Mouse (Mus musculus) forebrain, embryonic 15.5 days (tissue): Measurements from ENCODE around the gene Gal3st4. TPM values are rescaled to one million over a fixed set of nuclear protein-coding genes. Genes with fewer than 3 reads are reported as not detected.
A peak's percentile ranks its signal among the peaks of the same experiment; 100 is the strongest.

Experiments used
- ATAC-seq: fragments of 200-750 bp; cut with Nextera tagmentation; replicated peaks from 2 replicates; pipeline ENCODE4 v1.8.0; 2017; ENCODE audit warnings: mild to moderate bottlenecking, moderate TSS enrichment, moderate library complexity
- H3K27ac ChIP-seq: fragments of 300-500 bp; sonication (generic); replicated peaks from 2 replicates; pipeline ENCODE4 v1.5.1; 2015; ENCODE audit warnings: mild to moderate bottlenecking, inconsistent platforms
- H3K27me3 ChIP-seq: fragments of 300-500 bp; sonication (generic); 2 replicates; pipeline ENCODE4 v1.6.1; 2015; ENCODE audit warnings: inconsistent platforms
- H3K36me3 ChIP-seq: fragments of 300-500 bp; sonication (generic); 2 replicates; pipeline ENCODE4 v1.6.1; 2015; ENCODE audit warnings: mild to moderate bottlenecking, inconsistent platforms
- H3K4me1 ChIP-seq: fragments of 300-500 bp; sonication (generic); 2 replicates; pipeline ENCODE4 v1.6.1; 2015; ENCODE audit warnings: inconsistent platforms
- H3K4me2 ChIP-seq: fragments of 300-500 bp; sonication (generic); replicated peaks from 2 replicates; pipeline ENCODE4 v1.6.1; 2015; ENCODE audit warnings: mild to moderate bottlenecking, inconsistent platforms
- H3K4me3 ChIP-seq: fragments of 300-500 bp; sonication (generic); 2 replicates; pipeline ENCODE4 v1.5.1; 2015; ENCODE audit warnings: mild to moderate bottlenecking, inconsistent platforms
- H3K9ac ChIP-seq: fragments of 300-500 bp; sonication (generic); replicated peaks from 2 replicates; pipeline ENCODE4 v1.6.1; 2015; ENCODE audit warnings: mild to moderate bottlenecking, inconsistent platforms
- H3K9me3 ChIP-seq: fragments of 300-500 bp; sonication (generic); 2 replicates; pipeline ENCODE4 v1.6.1; 2016; ENCODE audit warnings: inconsistent platforms
- WGBS: fragments of 180-500 bp; shearing (Covaris S2); methylation state at CpG from one replicate; pipeline ENCODE4 v1.1.7; 2015; ENCODE audit warnings: mixed read lengths; 5-methylcytosine and 5-hydroxymethylcytosine counted together
- polyA plus RNA-seq: library from polyadenylated mRNA; unstranded; fragments of >200 nt; fragmentation: Nextera tagmentation; extraction: Ambion mirVana; gene quantifications from 2 replicates; pipeline ENCODE4 v1.2.1, GENCODE M21; 2015

Gene Gal3st4
- polyA plus RNA-seq, 1 experiment from 2014 or later: 2.1 TPM

DNA sequence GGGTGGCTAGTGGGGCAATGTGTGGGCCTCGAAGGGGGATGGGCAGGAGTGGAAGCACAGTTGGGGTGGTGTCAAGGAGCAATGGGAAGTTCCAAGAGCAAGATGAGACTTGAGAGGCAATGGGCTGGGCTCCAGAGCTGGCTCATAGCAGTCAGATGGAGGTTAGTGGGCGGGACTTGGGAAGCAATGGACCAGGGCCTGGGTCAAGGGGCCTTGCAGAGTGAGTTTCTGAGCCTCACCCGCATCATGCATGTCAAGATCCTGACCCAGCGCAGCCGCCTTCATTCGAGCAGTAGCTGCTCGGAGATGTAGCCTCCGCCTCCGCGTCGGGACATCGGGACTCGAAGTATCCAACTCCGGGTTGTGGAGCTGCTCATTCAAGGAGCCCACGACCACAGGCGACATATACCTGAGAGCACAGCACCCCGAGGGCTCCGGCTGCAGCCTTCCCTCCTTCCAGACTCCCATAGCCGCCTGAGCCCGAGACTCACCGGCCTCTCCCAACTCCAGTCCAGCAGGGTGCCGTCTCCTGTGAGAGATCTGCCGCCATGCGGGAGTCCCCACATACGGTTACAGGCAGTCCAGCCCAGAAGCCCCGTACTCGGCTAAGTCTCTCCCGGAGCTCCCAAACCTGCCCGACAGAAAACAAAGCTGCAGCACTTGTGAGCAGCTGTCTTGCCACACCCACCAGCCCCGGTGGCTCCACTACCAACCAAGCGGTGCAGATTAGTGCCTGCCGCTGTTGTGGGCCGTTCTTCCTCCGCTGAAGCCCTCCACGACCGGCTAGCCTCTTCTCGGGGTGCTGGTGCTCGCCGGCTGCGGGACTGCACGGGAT, 2.8 kb upstream of the Gal3st4 start:
- Histone ChIP-seq H3K9ac (peak overlapping the region; percentile 48), H3K9me3 (no peaks in the 10 kb centered on the region), H3K27ac (no peak overlapping the region), H3K27me3 (no peaks in the 10 kb centered on the region), H3K4me1 (peaks cover 66% of the 10 kb centered on the region), H3K4me2 (peak overlapping the region; percentile 65), H3K4me3 (peak overlapping the region; percentile 40), H3K36me3 (peaks cover 9% of the 10 kb centered on the region)
- 13% methylated on average over 41 of the region's 41 CpGs for WGBS
- ATAC-seq: no peak

DNA sequence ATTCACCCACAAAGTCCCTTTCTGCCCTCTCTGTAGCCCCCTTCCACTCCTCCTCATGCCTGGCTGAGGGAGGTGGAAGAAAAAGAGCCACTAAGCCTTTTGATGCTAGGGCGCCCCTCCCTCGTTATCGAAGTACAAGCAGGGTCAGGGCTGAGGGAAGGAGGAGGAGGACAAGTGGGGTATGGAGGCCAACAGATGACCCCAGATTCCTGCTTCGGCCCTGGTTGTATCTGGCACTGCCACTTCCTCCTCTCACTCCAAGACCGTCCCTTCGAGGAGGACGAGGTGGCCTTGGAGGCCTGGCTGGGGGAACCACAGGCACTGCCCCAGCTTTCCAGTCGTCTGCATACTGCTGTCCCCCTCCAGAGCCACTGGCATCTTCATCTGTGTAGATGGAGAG, 1.5 kb upstream of the Gal3st4 start:
- H3K27me3 ChIP-seq: no peaks in the 10 kb centered on the region
- H3K4me3 ChIP-seq: no peak overlapping the region
- H3K9me3 ChIP-seq: no peaks in the 10 kb centered on the region
- H3K27ac ChIP-seq: no peak overlapping the region
- H3K9ac ChIP-seq: no peak overlapping the region
- H3K4me2 ChIP-seq: no peak overlapping the region
- H3K4me1 ChIP-seq: peaks cover 63% of the 10 kb centered on the region
- 60% methylated on average over 8 of the region's 8 CpGs for WGBS
- ATAC-seq: no peak
- H3K36me3 ChIP-seq: peaks cover 9% of the 10 kb centered on the region

DNA sequence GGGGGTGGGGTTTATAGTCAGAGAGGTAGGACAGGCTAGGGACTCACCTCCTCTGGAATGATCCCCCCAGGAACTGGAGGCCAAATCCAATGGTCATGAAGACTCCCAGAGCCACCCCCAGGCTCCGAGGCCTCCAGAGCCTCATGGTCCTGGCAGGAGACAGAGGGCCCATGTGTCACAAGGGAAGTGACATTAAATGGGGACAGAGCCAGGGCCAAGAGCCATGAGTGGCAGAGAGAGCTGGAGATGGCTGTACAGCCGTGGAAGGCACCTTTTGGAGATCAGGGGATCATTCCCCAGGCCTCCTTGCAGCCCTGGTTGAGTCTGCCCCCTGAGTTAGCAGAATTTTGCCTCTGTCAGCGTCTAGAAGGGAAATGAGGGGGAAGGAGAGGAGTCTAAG, 1.4 kb downstream of the Gal3st4 start:
- H3K9ac ChIP-seq: no peak overlapping the region
- no peaks in the 10 kb centered on the region for H3K9me3 ChIP-seq
- H3K36me3 ChIP-seq: no peaks in the 10 kb centered on the region; the same call in 1 of the 2 replicates
- H3K4me2 ChIP-seq: no peak overlapping the region
- H3K27me3 ChIP-seq: no peaks in the 10 kb centered on the region
- no peak overlapping the region for H3K4me3 ChIP-seq
- H3K27ac ChIP-seq: no peak overlapping the region
- no peak for ATAC-seq
- peaks cover 33% of the 10 kb centered on the region for H3K4me1 ChIP-seq
- 53% methylated on average over 3 of the region's 3 CpGs for WGBS

DNA sequence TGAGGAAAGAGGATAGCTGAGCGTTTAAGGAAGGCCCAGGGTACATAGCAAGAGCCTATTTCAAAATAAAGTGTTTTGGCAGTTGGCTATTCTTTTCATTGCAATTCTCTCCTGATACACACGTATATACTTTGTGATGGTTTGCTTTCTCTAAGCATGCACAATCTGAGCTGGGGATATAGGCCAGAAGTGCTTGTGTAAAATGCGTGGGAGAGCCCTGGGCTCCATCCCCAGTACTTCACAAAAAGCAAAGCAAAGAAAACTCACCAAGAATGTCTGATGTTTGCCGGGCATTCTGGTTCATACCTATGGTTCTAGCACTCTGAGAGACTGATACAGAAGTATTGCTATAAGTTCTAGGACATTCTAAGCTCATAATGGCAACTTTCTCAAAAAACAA, 3.7 kb downstream of the Gal3st4 start:
- Histone ChIP-seq H3K36me3 (peaks cover 4% of the 10 kb centered on the region; the same call in 1 of the 2 replicates), H3K4me1 (peaks cover 24% of the 10 kb centered on the region), H3K27me3 (no peaks in the 10 kb centered on the region), H3K4me2 (no peak overlapping the region), H3K9me3 (no peaks in the 10 kb centered on the region), H3K4me3 (no peak overlapping the region), H3K27ac (no peak overlapping the region), H3K9ac (no peak overlapping the region)
- ATAC-seq: no peak
- whole genome bisulfite sequencing: 90% methylated on average over 4 of the region's 4 CpGs

DNA sequence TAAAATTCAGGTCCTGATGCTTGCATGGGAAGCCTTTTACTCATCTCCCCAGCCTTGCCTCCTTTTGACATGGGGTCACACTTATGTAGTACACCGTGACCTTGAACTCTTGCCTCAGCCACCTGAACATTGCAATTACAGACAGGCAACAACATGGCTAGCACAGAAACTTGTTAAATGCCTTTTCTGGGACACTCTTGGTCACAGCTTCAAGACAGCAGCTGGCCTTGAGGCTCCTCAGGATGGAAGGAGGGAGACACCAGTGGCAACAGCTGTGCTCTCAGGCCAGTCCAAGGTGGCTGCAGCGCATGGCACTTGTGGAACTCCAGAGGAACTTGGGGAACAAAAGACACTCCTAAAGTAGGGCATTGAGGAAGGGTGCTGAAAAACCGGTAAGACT, 5.5 kb downstream of the Gal3st4 start:
- Histone ChIP-seq H3K4me2 (no peak overlapping the region), H3K36me3 (peaks cover 4% of the 10 kb centered on the region; the same call in 1 of the 2 replicates), H3K4me1 (peaks cover 25% of the 10 kb centered on the region), H3K4me3 (no peak overlapping the region), H3K9ac (no peak overlapping the region), H3K27ac (no peak overlapping the region), H3K9me3 (no peaks in the 10 kb centered on the region), H3K27me3 (no peaks in the 10 kb centered on the region)
- 87% methylated on average over 3 of the region's 3 CpGs for WGBS
- no peak for ATAC-seq

DNA sequence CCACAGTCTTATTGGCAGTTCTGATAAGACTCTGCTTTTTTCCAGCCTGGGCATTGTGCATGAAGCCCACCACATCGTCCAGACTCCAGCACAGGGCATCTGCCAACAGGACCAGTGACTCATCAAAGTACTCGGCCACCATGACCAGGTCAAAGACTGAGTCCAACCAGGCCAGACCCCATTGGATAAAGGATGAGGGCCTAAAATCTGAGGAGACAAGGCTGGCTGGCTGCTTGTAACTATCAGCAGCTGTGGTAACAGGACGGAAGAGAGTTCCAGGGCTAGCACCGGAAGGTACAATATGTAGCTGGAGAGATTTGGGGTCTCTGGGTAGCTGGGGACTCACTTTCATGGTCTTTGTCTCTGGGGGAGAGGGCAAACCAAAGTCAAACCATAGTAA, 6.9 kb downstream of the Gal3st4 start:
- no peak overlapping the region for H3K4me2 ChIP-seq
- H3K27me3 ChIP-seq: no peaks in the 10 kb centered on the region
- 96% methylated on average over 4 of the region's 4 CpGs for WGBS
- no peak overlapping the region for H3K27ac ChIP-seq
- H3K9ac ChIP-seq: no peak overlapping the region
- no peak overlapping the region for H3K4me3 ChIP-seq
- H3K36me3 ChIP-seq: peaks cover 16% of the 10 kb centered on the region
- H3K4me1 ChIP-seq: peaks cover 31% of the 10 kb centered on the region
- no peaks in the 10 kb centered on the region for H3K9me3 ChIP-seq
- ATAC-seq: no peak

DNA sequence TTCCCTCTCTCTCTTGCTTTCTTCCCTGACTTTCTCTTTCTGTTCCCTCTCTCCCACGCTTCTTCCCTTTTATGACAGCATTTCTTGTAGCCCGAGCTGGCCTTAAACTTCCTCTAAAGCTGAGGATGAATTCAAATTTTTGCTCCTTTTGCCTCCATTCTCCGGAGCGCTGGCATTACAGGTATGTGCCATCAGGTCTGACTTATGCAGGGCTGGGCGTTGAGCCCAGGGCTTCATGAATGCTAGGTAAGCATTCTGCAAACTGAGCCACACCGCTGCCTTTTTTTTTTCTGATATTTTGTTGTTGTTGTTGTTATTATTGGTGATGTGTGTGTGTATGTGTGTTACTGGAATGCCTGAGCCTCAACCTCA, 8.4 kb downstream of the Gal3st4 start:
- H3K4me2 ChIP-seq: peak overlapping the region; percentile 92
- 13% methylated on average over 6 of the region's 6 CpGs for WGBS
- H3K9me3 ChIP-seq: no peaks in the 10 kb centered on the region
- peak overlapping the region; percentile 62 for H3K4me3 ChIP-seq
- H3K9ac ChIP-seq: peak overlapping the region; percentile 79
- H3K27me3 ChIP-seq: no peaks in the 10 kb centered on the region
- peaks cover 31% of the 10 kb centered on the region for H3K4me1 ChIP-seq
- peaks cover 30% of the 10 kb centered on the region for H3K36me3 ChIP-seq
- peak overlapping the region; percentile 63 for H3K27ac ChIP-seq
- ATAC-seq: 0 out of 2 replicates have a peak, but pooled peaks have one; percentile 6

DNA sequence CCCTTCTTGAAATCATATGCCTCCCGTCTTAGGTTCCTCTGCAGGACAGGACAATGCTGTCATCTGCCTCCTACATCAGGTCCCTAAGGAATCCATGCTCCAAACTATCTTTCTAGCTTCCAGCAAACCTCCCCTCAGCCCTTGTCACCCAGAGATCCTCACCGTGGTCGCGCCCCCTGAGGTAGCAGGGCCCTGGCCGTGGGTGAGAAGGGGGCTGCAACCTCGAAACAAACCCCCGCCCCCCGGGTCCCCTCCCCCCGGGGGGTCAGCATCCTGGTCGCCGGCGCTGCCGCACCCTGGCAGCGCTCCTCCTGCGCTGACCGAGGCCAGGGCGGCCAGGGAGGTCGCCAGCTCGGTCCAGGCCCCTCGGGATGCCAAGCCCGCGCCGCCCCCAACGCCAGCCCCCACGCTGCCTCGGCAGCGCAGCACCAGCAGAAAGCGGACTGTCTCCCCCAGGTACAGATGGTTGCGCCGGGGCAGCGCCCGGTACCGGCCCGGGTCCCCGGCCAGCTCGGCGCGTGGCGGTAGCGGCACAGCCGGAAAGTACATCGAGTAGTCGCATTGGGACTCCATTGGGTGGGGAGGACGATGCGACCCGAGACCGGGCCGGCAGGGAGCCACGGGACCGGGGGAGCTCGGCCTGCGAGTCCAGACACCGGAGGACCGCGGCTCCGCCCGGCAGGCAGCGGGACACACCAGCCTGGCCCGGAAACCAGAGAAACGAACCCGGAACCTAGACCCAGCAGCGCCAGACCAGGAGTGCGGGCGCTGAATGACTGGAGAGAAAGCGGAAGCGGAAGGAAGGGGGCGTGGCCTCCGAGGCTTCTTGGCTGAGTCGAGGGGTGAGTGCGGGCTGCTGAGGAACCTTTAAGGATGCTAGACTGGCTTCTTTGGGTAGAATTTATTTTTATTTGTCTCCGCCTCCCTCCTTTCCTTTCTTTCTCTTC, 9.1 kb downstream of the Gal3st4 start, which contains the start of gene BC037034:
Gene BC037034, minus strand, starts transcription at position 774 of the 947 bp plus-strand sequence.
- under 1% methylated on average over 71 of the region's 71 CpGs for WGBS
- peaks cover 31% of the 10 kb centered on the region for H3K4me1 ChIP-seq
- peak within 1 kb of the TSS; percentile 92 for H3K4me2 ChIP-seq
- H3K4me3 ChIP-seq: peak within 1 kb of the TSS; percentile 62
- peak within 1 kb of the TSS; percentile 63 for H3K27ac ChIP-seq
- no peaks in the 10 kb centered on the region for H3K27me3 ChIP-seq
- ATAC-seq: peak; percentile 92
- peak within 1 kb of the TSS; percentile 79 for H3K9ac ChIP-seq
- peaks cover 33% of the 10 kb centered on the region for H3K36me3 ChIP-seq
- no peaks in the 10 kb centered on the region for H3K9me3 ChIP-seq

DNA sequence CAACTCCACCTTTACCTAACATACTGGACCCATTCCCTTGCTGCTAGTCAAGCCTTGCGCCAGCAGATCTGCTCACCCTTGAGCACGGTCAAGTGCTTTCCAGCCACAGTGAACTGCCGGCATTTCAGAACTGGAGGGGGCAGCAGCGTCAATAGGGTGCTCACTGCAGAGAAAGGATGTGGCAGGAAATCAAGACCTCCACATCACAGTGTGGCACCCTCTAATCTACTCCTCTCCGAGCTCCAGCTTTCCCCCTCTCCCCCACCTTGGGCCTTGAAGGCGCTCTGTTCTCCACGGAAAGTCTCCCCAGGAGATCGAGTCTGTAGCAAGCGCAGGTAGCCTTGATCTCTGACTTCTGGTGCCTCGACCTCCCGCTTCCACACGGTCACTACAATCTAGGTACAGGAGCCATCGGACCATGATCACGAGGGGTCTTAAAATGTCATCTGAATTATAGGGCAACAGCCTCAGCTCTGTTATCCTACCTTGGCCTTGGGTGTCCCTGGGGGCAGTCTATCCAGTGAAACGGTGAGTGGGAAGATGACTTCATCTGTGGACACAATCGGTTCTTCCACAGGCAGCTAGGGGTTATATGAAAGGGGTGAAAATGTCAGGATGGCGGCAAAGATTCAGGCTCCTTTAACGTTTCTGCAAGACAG, 9.9 kb downstream of the Gal3st4 start:
- Histone ChIP-seq H3K27ac (no peak overlapping the region), H3K4me3 (peak overlapping the region; percentile 62), H3K9me3 (no peaks in the 10 kb centered on the region), H3K27me3 (no peaks in the 10 kb centered on the region), H3K4me1 (peaks cover 31% of the 10 kb centered on the region), H3K9ac (peak overlapping the region; percentile 79), H3K36me3 (peaks cover 33% of the 10 kb centered on the region), H3K4me2 (peak overlapping the region; percentile 92)
- ATAC-seq: no peak
- WGBS: 69% methylated on average over 18 of the region's 18 CpGs

DNA sequence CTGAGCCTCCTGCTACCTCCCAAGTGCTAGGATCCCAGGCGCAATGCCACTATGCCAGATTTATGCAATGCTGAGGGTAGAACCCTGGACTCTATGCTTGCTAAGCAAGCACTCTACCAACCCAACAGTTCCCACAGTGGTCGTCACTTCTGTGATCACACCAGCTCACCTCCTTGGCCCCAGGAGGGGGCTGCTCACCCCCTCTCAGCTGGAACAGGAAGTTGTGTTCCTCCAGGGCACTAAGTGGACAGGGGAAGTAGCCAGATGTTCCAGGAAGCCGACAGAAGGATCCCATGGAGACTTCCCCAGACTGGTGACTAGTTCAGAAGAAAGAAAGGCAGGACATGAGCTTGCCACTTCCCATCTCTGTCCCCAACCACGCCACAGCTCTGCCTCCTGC, 10.6 kb downstream of the Gal3st4 start:
- Histone ChIP-seq H3K27me3 (no peaks in the 10 kb centered on the region), H3K4me1 (peaks cover 31% of the 10 kb centered on the region), H3K4me2 (no peak overlapping the region), H3K9ac (0 out of 2 replicates have a peak overlapping the region, but pooled peaks have one; percentile 79), H3K4me3 (0 out of 2 replicates have a peak overlapping the region, but pooled peaks have one; percentile 62), H3K27ac (no peak overlapping the region), H3K9me3 (no peaks in the 10 kb centered on the region), H3K36me3 (peaks cover 33% of the 10 kb centered on the region)
- ATAC-seq: no peak
- WGBS: 85% methylated on average over 4 of the region's 4 CpGs

DNA sequence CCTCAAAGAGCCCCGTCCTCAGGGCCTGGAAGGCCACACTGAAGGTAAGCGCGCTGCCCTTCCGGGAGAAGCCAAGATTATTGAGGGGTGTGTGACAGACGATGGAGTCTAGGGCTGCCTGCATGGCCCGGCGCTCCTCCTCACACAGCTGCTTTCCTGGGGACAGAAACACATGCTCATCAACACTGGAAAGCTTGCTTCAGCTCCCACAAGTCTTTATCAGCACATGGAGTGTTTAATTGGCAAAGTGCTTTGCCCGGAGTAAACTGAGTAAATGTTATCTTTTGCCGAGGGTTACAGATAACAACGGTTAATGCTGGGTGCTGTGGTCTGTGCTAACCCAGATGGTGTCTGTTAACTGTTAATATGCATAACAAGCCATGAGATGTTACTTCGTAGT, 11.8 kb downstream of the Gal3st4 start:
- ATAC-seq: no peak
- H3K9ac ChIP-seq: no peak overlapping the region
- H3K36me3 ChIP-seq: peaks cover 31% of the 10 kb centered on the region
- no peak overlapping the region for H3K4me2 ChIP-seq
- H3K4me1 ChIP-seq: peaks cover 38% of the 10 kb centered on the region
- no peaks in the 10 kb centered on the region for H3K9me3 ChIP-seq
- H3K27me3 ChIP-seq: no peaks in the 10 kb centered on the region
- 95% methylated on average over 11 of the region's 11 CpGs for WGBS
- no peak overlapping the region for H3K27ac ChIP-seq
- no peak overlapping the region for H3K4me3 ChIP-seq
